Mouse (Mus musculus) spleen, adult 2 months (tissue): Measurements from ENCODE around the gene Arl6.

Experiments
- CTCF ChIP-seq: fragments of 200-500 bp; IDR thresholded peaks from 2 replicates; pipeline ENCODE4 v1.5.1; 2011; ENCODE audit warnings: mild to moderate bottlenecking, inconsistent platforms; ENCODE audit not compliant: insufficient read depth, insufficient read length, insufficient replicate concordance; ENCODE audit errors: extremely low read depth
- POLR2A ChIP-seq: fragments of 200-500 bp; IDR thresholded peaks from 2 replicates; pipeline ENCODE4 v1.6.1; 2011; ENCODE audit warnings: low read depth, low read length, inconsistent platforms

DNA sequence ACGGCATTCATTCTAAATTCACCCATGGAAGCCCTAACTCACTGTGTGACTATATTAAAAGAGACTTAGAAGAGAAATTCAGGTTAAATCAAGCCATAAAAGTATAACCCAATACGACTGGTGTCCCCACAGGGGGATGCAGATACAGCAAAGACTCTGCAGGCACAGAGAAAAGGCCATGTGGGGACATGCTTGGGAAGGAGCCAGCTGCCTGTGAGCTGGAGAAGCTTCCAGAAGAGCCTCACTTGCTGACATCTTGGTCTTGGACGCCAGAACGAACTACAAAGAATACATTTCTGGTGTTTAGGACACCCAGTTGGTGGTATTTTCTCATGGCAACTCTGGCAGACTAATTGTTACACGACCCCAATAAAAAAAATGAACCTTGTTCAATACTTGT, 45.9 kb upstream of the Arl6 start:
- TF ChIP-seq CTCF (no peak), POLR2A (no peak)
